Mouse (Mus musculus): ENCODE results near the gene Cacnb4. TPM values are rescaled to one million over a fixed set of nuclear protein-coding genes. Genes with fewer than 3 reads are reported as not detected.

Gene Cacnb4
- 0.18 TPM for total RNA-seq (2023)

GRCm38 (mm10) chr2:52676023-52676912 lies at the start of gene Cacnb4:
Gene Cacnb4 (minus strand): TSS chr2:52676831.

GRCm38 (mm10) chr2:52424747-52425522 lies 251.7 kb downstream of the Cacnb4 start, which contains the start of gene Arl5a:
Gene Arl5a (minus strand): TSS chr2:52424901.

GRCm38 (mm10) chr2:52378448-52378804 lies 298.2 kb downstream of the Cacnb4 start, which contains the start of gene Neb:
Gene Neb (minus strand): TSS chr2:52378474.

Other genes with a start within 250 kb of the Cacnb4 start
- 32.6 TPM for gene Stam2, start 65.5 kb upstream of the Cacnb4 start, total RNA-seq (2023)
- 1.0 TPM for gene Fmnl2, start 181.0 kb upstream of the Cacnb4 start, total RNA-seq (2023)